Mouse (Mus musculus): ENCODE data around the gene Gnptab.
"Not testable (repeated sequence)": the region's sequence is repeated elsewhere in the genome, so short reads cannot be mapped to it uniquely, and the experiment has no call there.

Gene Gnptab

GRCm38 (mm10) chr10:88379013-88379885, at the start of gene Gnptab, which contains the start of gene Dram1:
Gene Gnptab (plus strand): TSS chr10:88379132.
Gene Dram1 (minus strand): TSS chr10:88379080.
- peak; percentile 91 for DNase-seq

- DNase-seq: no peak
These were observed 48.2 kb upstream of the Gnptab start for GRCm38 (mm10) chr10:88330695-88331094.

DNA sequence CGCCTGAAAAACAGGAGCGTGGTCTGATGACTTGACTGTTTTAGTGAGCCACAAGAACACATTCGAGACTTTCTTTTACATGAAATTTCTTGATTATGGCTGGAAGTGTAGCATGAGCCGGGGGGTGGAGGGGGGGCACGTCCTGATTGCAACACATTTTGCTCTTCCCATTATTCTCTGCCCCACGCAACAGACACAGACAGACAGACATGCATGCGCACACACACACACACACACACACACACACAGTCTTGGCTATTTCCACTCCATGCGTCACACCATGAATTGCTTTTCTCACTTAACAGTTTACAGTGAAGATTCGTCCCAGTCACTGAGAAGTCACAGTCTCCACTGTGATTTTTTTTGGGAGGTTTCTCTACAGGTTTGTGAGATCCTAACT, 38.3 kb upstream of the Gnptab start:
- DNase-seq: no peak

DNA sequence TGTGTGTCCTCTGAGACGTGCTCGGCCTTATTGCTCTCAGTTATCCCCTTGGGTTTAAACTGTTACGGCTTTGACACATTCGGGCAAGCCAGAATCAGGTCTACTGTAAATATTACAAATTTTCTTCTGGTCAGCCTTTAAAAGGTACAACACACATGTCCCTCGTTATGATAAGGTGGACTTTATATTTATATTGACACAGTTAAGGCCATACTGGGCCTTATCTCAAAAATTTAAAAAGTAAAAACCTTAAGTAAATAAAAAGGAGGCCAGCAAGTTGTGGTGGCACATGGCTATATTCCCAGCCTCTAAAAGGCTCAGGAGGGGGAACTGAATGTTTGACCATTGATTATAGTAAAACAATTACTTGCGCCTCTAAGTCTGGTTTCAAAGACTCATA, 37.6 kb upstream of the Gnptab start:
- DNase-seq: no peak

- no peak for DNase-seq
These were observed 33.0 kb upstream of the Gnptab start for GRCm38 (mm10) chr10:88345899-88346401.

DNA sequence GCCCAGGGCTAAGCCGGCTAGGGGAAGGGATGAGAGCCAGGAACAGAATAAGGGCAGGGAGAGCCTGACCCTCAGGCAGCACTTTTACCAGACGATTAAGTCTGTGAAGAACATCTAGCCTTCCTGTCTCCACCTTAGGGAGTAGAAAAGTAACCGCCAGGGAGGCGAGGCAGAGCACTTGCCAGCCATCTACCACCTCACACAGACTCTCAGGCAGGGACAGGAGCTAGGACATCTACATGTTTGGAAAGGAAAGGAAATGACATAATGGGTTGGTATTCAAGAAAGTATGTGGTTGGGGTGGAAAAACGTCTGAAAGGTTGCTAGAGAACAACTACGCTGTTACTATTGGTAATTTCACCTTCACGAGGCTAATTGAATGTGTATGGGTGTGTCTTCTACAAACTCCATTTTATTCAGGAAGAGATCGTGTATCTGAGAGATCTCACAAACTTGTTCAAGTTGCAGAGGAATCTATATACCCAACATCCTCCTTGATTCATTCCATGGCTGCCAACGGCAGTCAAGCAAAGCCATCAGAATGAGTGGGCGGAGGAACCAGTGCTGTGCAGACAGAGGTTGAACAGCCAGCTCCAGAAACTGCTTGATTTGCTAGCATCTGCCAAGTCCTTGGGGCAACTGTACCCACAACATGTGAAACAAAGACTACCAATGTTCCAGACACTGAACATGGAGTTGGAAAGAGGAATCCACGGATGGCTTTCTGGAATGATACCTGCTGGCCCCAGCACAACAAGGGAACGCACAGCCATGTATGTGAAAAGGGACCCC, 32.3 kb upstream of the Gnptab start:
- no peak for DNase-seq

DNA sequence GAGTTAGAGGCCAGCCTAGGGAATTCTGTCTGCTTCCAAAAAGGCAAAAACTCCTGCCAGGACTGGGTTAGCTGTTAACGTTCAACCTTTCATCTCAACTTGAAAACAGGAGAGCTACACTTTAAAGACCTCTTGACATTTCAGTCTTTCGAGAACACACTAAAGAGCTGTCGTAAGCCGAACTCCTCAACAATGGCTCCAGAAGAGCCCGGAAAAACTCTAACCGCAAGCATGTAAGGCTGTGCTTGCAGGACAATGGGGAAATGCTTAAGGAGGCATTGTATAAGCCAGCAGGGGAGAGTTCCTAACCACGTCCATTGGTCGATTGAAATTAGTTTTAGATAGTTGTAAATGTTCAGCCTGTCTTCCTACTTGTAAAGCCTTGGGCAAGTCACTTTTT, 29.1 kb upstream of the Gnptab start:
- DNase-seq: no peak

- DNase-seq: no peak
These were observed 28.2 kb upstream of the Gnptab start for GRCm38 (mm10) chr10:88350687-88351086.

DNA sequence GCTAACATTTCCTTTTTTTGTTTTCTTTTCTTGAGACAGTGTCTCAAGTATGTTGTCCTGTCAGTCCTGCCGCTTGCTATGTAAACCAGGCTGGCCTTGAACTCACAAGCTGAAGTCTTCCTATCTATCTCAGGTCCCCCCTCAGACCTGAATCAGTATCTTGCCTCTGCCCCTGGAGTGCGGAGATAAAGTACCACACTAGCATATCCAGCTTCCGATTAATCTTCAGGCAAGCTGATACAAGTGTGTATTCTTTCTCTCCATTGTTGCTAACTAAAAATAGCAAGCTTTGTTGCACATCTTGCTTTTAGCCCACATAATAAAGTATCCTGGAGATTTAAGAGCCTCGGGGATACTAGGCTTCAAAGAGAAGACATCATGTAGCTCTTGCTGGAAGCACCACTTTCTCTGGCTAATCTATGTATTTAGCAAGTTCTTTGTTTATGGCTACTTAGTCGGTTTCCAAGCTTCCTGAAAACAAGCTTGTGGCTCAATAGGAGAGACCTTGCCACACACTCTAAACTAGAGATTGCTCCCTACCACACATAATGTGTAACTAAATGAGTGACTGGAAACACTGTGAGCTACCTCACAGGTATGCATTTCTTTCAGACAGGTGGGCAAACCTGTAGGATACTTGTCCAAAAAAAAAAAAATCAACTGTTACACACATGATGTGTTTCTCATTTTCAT, 27.4 kb upstream of the Gnptab start:
- DNase-seq: no peak

- no peak for DNase-seq
These were observed 26.4 kb upstream of the Gnptab start for GRCm38 (mm10) chr10:88352549-88352948.

DNA sequence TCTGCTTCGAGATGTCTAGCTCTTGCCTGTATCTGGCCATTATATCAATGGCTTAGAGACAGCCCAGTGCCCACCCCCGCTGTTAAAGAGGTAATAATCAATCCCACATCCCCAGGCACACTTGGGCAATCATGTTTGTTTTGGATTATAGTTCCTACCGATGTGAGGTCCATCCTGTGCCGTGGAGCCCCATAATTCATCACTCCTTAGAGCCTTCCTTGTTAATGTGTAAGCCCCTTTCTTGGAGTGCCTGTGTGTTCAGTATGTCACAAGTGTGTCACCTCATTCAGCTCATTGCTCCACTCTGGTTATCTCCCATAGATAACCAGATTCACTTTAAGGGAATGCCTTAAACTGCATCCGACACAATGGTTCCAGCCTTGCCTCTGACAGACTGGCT, 24.3 kb upstream of the Gnptab start:
- no peak for DNase-seq

GRCm38 (mm10) chr10:88356114-88356982, 22.6 kb upstream of the Gnptab start:
- DNase-seq: no peak

GRCm38 (mm10) chr10:88356983-88357559, 21.9 kb upstream of the Gnptab start:
- no peak for DNase-seq

GRCm38 (mm10) chr10:88362218-88362617, 16.7 kb upstream of the Gnptab start:
- no peak for DNase-seq

DNA sequence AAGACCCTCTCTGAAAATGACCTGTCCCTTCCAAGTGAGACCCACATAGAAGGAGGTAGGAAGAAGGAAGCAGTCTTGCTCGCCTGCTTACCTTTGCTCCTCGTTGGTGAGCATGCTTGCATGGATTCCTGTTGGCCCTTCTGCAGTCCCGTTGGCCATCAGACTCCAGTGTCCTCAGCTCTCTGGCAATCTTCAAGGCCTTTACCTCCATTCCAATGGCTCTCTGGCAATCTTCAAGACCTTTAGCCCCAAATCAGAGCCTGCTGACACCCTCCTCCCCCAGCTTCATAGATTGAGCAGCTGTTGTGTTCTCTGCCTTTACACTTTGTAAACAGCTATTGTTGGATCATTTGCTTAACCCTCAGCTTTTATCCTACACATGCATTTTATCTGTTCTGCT, 14.7 kb upstream of the Gnptab start:
- DNase-seq: no peak

DNA sequence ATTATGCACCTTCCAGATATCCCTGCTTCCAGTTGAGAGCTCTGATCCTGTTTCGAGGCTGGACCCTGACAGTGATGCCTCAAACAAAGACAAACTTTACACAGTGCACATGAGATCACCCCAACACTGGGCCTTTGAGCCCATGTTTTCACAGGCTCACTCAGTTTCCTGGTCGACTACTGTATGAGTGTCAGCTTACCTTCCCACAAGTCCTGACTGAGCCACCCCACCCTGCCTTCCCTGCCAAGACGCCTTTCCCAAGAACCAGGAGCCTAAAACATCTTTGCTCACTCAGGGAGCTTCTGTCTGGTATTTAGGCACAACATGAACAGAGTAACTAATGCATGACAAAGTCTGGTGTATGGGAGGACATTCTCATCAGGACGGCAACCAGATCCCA, 9.7 kb upstream of the Gnptab start:
- DNase-seq: no peak

DNA sequence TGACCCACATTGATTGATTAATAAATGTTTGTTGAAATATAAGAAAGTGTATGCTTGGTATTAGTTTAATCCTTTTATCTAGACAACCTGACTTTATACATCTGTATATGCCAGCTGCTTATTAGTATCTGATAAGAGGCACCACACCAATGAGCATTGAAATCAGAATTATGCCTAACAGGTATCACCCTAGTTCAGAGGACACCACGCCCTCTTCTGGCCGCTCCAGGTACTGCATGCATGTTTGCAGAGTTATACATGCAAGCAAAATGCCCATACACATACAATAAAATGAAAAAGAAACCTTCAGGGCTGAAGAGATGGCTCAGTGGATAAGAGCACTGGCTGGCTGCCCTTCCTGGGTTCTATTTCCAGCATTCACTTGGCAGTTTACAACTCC, 7.1 kb upstream of the Gnptab start:
- no peak for DNase-seq

DNA sequence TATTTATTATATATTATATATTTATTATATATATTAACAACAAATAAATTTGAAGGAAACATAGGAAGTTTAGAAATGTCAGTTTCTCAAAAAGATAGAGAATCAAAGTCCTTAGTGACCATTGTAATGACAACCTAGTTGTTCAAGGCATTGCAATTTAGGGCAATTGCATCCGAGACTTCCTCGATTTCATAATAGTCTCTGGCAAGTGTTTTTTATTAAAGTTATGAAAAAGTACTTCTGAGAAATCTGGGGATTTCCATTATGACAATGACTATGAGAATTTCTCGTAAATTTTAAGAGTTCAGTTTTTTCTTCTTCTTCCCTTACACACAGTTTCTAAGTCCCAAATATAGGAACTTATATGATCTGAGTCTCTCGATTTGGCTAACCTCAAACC, 6.5 kb upstream of the Gnptab start:
- DNase-seq: no peak

DNA sequence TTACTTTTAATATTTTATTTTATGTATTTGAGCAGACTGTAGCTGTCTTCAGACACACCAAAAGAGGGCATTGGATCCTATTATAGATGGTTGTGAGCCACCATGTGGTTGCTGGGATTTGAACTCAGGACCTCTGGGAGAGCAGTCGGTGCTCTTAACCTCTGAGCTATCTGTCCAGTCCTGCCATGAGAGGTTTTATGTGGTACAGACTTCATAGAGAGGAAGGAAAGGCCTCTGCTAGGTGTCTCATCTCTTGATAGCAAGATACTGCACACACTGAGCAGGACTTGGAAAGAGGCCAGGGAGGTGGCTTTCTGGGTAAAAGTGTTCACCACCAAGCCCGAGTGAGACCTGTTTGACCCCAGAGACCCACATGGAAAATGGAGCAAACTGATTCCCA, 6.0 kb upstream of the Gnptab start:
- not testable (repeated sequence) for DNase-seq

DNA sequence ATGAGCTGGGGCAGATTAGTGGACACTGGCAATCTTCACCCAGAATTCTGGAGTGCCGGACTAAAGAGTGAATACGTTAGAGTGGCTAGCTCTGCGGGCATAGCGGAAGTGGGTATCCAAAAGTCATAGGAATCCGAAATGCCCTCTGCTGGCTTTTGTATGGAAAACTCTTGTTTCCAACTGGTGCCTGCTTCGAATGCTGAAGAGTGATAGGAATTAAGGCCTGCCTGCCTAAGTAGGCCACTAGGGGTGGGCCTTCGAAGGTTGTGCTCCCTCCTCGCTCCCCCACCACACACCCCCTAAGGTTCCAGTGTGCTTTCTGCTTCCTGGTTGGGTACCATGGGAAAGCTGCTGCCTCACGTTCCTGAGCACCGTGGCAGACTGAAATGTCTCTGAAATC, 3.9 kb upstream of the Gnptab start:
- no peak for DNase-seq

- peak; percentile 96 for DNase-seq
These were observed 2.2 kb upstream of the Gnptab start for GRCm38 (mm10) chr10:88376770-88377169.

DNA sequence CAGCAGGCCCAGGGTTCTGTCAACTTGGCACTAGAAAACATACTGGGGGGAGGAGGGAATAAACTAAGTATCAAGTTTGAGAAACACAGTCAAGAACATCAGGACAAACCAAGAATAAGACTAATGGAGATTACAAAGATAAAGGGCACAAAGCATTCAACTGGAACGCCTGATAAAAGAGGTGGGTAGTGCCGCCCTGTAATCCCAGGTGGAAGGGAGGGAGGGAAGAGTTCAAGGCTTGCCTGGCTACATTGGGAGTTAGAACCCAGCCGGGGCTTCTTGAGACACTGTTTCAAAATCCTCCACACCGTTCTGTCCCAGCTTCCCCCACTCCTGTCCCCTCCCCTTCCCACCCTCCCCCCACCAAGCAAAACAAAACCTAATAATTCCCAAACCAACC, 1.3 kb upstream of the Gnptab start:
- DNase-seq: no peak

All from cerebellum, adult 8-10 months (tissue).